Mouse (Mus musculus): ENCODE results near the gene Sptbn4. TPM values are rescaled to one million over a fixed set of nuclear protein-coding genes. Genes with fewer than 3 reads are reported as not detected.

The Sptbn4 gene
- polyA plus RNA-seq, 1 experiment from 2014 or later = 0.13 TPM

- ATAC-seq (no peak), DNase-seq (ENCODE audit: low read depth, low spot score) (no peak)
- TF ChIP-seq CTCF (IDR thresholded peaks at IDR 0.05) = no peak
- in situ Hi-C loops (cut with MboI; ENCODE audit: low pct_unique_long_range_greater_than_20kb) = no loop called here
- peaks cover 69% of the 10 kb centered on the region for H3K27me3 ChIP-seq
- CTCF ChIA-PET = interaction anchor here (1.7 kb wide), 1 partner anchor 9 kb away, joined by 5 read pairs; no protein-coding TSS in a partner anchor
- POLR2A ChIA-PET = interaction anchor here (0.6 kb wide), 1 partner anchor 15 kb away, joined by 4 read pairs; no protein-coding TSS in a partner anchor
These were observed 72.2 kb downstream of the Sptbn4 start for GRCm38 (mm10) chr7:27375274-27375673.

GRCm38 (mm10) chr7:27371715-27372462 lies 75.6 kb downstream of the Sptbn4 start:
- CTCF ChIA-PET = no interaction called here

GRCm38 (mm10) chr7:27369111-27369510 lies 78.4 kb downstream of the Sptbn4 start:
- in situ Hi-C loops (cut with MboI; ENCODE audit: low pct_unique_long_range_greater_than_20kb) = no loop called here
- CTCF ChIA-PET = interaction anchor here (1.3 kb wide), 1 partner anchor 34 kb away, joined by 4 read pairs; no protein-coding TSS in a partner anchor
- peaks cover 67% of the 10 kb centered on the region for H3K27me3 ChIP-seq
- ATAC-seq (no peak), DNase-seq (ENCODE audit: low read depth, low spot score) (no peak)
- POLR2A ChIA-PET = no interaction called here
- TF ChIP-seq CTCF (IDR thresholded peaks at IDR 0.05) = no peak

More at GRCm38 (mm10) chr7:27371715-27372462, 75.6 kb downstream of the Sptbn4 start:
- TF ChIP-seq CTCF (IDR thresholded peaks at IDR 0.05) = no peak
- POLR2A ChIA-PET = no interaction called here
- in situ Hi-C loops (cut with MboI; ENCODE audit: low pct_unique_long_range_greater_than_20kb) = no loop called here
- DNase-seq (ENCODE audit: low read depth, low spot score) = no peak
- ATAC-seq = no peak
- H3K27me3 ChIP-seq = peaks cover 83% of the 10 kb centered on the region

GRCm38 (mm10) chr7:27367976-27368375 lies 79.5 kb downstream of the Sptbn4 start:
- ChIA-PET CTCF (interaction anchor here (1.3 kb wide), 1 partner anchor 35 kb away, joined by 4 read pairs; no protein-coding TSS in a partner anchor), POLR2A (no interaction called here)
- in situ Hi-C loops (cut with MboI; ENCODE audit: low pct_unique_long_range_greater_than_20kb) = no loop called here
- no peak for ATAC-seq
- TF ChIP-seq CTCF (IDR thresholded peaks at IDR 0.05) = no peak
- no peak for DNase-seq (ENCODE audit: low read depth, low spot score)
- peaks cover 62% of the 10 kb centered on the region for H3K27me3 ChIP-seq

- in situ Hi-C loops (cut with MboI; ENCODE audit: low pct_unique_long_range_greater_than_20kb) = no loop called here
- ChIA-PET POLR2A (no interaction called here), CTCF (no interaction called here)
- ATAC-seq = no peak
- no peak for DNase-seq (ENCODE audit: low read depth, low spot score)
- H3K27me3 ChIP-seq = peaks cover 45% of the 10 kb centered on the region
- no peak for TF ChIP-seq CTCF (IDR thresholded peaks at IDR 0.05)
These were observed 81.2 kb downstream of the Sptbn4 start for GRCm38 (mm10) chr7:27366082-27366844.

GRCm38 (mm10) chr7:27364379-27364778 lies 83.1 kb downstream of the Sptbn4 start:
- TF ChIP-seq CTCF (IDR thresholded peaks at IDR 0.05) = no peak
- ChIA-PET CTCF (no interaction called here), POLR2A (no interaction called here)
- DNase-seq (ENCODE audit: low read depth, low spot score) (no peak), ATAC-seq (no peak)
- peaks cover 28% of the 10 kb centered on the region for H3K27me3 ChIP-seq
- in situ Hi-C loops (cut with MboI; ENCODE audit: low pct_unique_long_range_greater_than_20kb) = no loop called here

- ATAC-seq (peak; percentile 98), DNase-seq (ENCODE audit: low read depth, low spot score) (peak; percentile 97)
- peaks cover 9% of the 10 kb centered on the region for H3K27me3 ChIP-seq
- POLR2A ChIA-PET = no interaction called here
- in situ Hi-C loops (cut with MboI; ENCODE audit: low pct_unique_long_range_greater_than_20kb) = no loop called here
- TF ChIP-seq CTCF (IDR thresholded peaks at IDR 0.05) = no peak
- CTCF ChIA-PET = interaction anchor here (1.0 kb wide), 1 partner anchor 17 kb away, joined by 4 read pairs; no protein-coding TSS in a partner anchor
These were observed 86.1 kb downstream of the Sptbn4 start for GRCm38 (mm10) chr7:27361283-27361946.

- DNase-seq (ENCODE audit: low read depth, low spot score) = no peak
- peaks cover 9% of the 10 kb centered on the region for H3K27me3 ChIP-seq
- in situ Hi-C loops (cut with MboI; ENCODE audit: low pct_unique_long_range_greater_than_20kb) = no loop called here
- ATAC-seq = no peak
- TF ChIP-seq CTCF (IDR thresholded peaks at IDR 0.05) = no peak
- ChIA-PET CTCF (interaction anchor here (1.0 kb wide), 1 partner anchor 18 kb away, joined by 4 read pairs; no protein-coding TSS in a partner anchor), POLR2A (interaction anchor here (0.5 kb wide), 1 partner anchor 15 kb away, joined by 4 read pairs; no protein-coding TSS in a partner anchor)
These were observed 86.7 kb downstream of the Sptbn4 start for GRCm38 (mm10) chr7:27360749-27361148.

GRCm38 (mm10) chr7:27359706-27360358 lies 87.7 kb downstream of the Sptbn4 start:
- TF ChIP-seq CTCF (IDR thresholded peaks at IDR 0.05) = no peak
- H3K27me3 ChIP-seq = peaks cover 9% of the 10 kb centered on the region
- ATAC-seq = no peak
- ChIA-PET POLR2A (interaction anchor here (0.5 kb wide), 1 partner anchor 16 kb away, joined by 4 read pairs; no protein-coding TSS in a partner anchor), CTCF (interaction anchor here (1.1 kb wide), 1 partner anchor 26 kb away, joined by 3 read pairs; no protein-coding TSS in a partner anchor)
- in situ Hi-C loops (cut with MboI; ENCODE audit: low pct_unique_long_range_greater_than_20kb) = no loop called here
- DNase-seq (ENCODE audit: low read depth, low spot score) = no peak

GRCm38 (mm10) chr7:27359162-27359561 lies 88.3 kb downstream of the Sptbn4 start:
- no peak for ATAC-seq
- no peak for DNase-seq (ENCODE audit: low read depth, low spot score)

More at GRCm38 (mm10) chr7:27359162-27359561, 88.3 kb downstream of the Sptbn4 start:
- H3K27me3 ChIP-seq = peaks cover 3% of the 10 kb centered on the region
- TF ChIP-seq CTCF (IDR thresholded peaks at IDR 0.05) = no peak
- ChIA-PET POLR2A (no interaction called here), CTCF (interaction anchor here (1.1 kb wide), 1 partner anchor 25 kb away, joined by 3 read pairs; no protein-coding TSS in a partner anchor)
- in situ Hi-C loops (cut with MboI; ENCODE audit: low pct_unique_long_range_greater_than_20kb) = no loop called here
